Mouse (Mus musculus) frontal cortex, postnatal 14 days (tissue): ENCODE data around the gene C1galt1.

Experiments
- DNase-seq, 2 experiments: peaks; one replicate each; pipeline ENCODE4 v3.0.0; 2022; ENCODE audit warnings: low spot score in 2 of 2

Gene C1galt1

GRCm38 (mm10) chr6:7858586-7858985 lies 13.9 kb downstream of the C1galt1 start:
- no peak for DNase-seq

GRCm38 (mm10) chr6:7859161-7859560 lies 14.5 kb downstream of the C1galt1 start:
- no peak for DNase-seq

- no peak for DNase-seq
Observed at GRCm38 (mm10) chr6:7861033-7861432, 16.4 kb downstream of the C1galt1 start.

GRCm38 (mm10) chr6:7863354-7863753 lies 18.7 kb downstream of the C1galt1 start:
- DNase-seq: no peak

GRCm38 (mm10) chr6:7876836-7877235 lies 32.2 kb downstream of the C1galt1 start:
- DNase-seq: no peak

- no peak for DNase-seq
Observed at GRCm38 (mm10) chr6:7881595-7882128, 37.0 kb downstream of the C1galt1 start.

- DNase-seq: no peak
Observed at GRCm38 (mm10) chr6:7882520-7882919, 37.9 kb downstream of the C1galt1 start.

- DNase-seq: no peak
Observed at GRCm38 (mm10) chr6:7885994-7886684, 41.5 kb downstream of the C1galt1 start.

GRCm38 (mm10) chr6:7886685-7887004 lies 42.0 kb downstream of the C1galt1 start:
- no peak for DNase-seq

GRCm38 (mm10) chr6:7896339-7896738 lies 51.7 kb downstream of the C1galt1 start:
- DNase-seq: no peak

- no peak for DNase-seq
Observed at GRCm38 (mm10) chr6:7912015-7912414, 67.4 kb downstream of the C1galt1 start.
